Mouse (Mus musculus): ENCODE measurements around the gene Btbd35f5. TPM values are rescaled to one million over a fixed set of nuclear protein-coding genes. Genes with fewer than 3 reads are reported as not detected.

The Btbd35f5 gene
- polyA plus RNA-seq (2017; shearing (Covaris generic)): not detected

GRCm38 (mm10) chrX:32973597-32973996, at the start of gene Btbd35f5:
Gene Btbd35f5, plus strand, starts transcription at chrX:32973897.

GRCm38 (mm10) chrX:32941468-32941867, 32.2 kb upstream of the Btbd35f5 start, which contains the start of gene Gm21789:
Gene Gm21789, plus strand, starts transcription at chrX:32941768.

Other genes starting within 250 kb of the Btbd35f5 start
- not detected for gene Btbd35f21, start 247.8 kb upstream of the Btbd35f5 start, polyA plus RNA-seq (2017; shearing (Covaris generic))
- not detected for gene Btbd35f30, start 79.3 kb upstream of the Btbd35f5 start, polyA plus RNA-seq (2017; shearing (Covaris generic))
- gene Gm21789, start 32.1 kb upstream of the Btbd35f5 start, polyA plus RNA-seq (2017; shearing (Covaris generic)): not detected